Mouse (Mus musculus) hindbrain, postnatal 0 days (tissue): ENCODE measurements around the gene Etnk1. TPM values are rescaled to one million over a fixed set of nuclear protein-coding genes. Genes with fewer than 3 reads are reported as not detected.
A peak's percentile ranks its signal among the peaks of the same experiment; 100 is the strongest.

Source experiments
- ATAC-seq: fragments of 200-750 bp; cut with Nextera tagmentation; 2 replicates; pipeline ENCODE4 v1.8.0; 2017; ENCODE audit warnings: mild to moderate bottlenecking, moderate TSS enrichment, moderate library complexity
- DNase-seq: peaks from one replicate; pipeline ENCODE4 v3.0.0-alpha.2; 2015; ENCODE audit warnings: low spot score
- H3K27ac ChIP-seq: fragments of 300-500 bp; sonication (generic); 2 replicates; pipeline ENCODE4 v1.5.1; 2014; ENCODE audit warnings: mild to moderate bottlenecking
- H3K27me3 ChIP-seq: fragments of 300-500 bp; sonication (generic); 2 replicates; pipeline ENCODE4 v1.6.1; 2014; ENCODE audit warnings: low read length, mixed read lengths; ENCODE audit not compliant: insufficient read depth
- H3K36me3 ChIP-seq: fragments of 300-500 bp; sonication (generic); 2 replicates; pipeline ENCODE4 v1.6.1; 2014; ENCODE audit warnings: low read length, mixed read lengths; ENCODE audit not compliant: insufficient read depth
- H3K4me1 ChIP-seq: fragments of 300-500 bp; sonication (generic); 2 replicates; pipeline ENCODE4 v1.6.1; 2014; ENCODE audit warnings: antibody characterized with exemption, low read length, mixed read lengths; ENCODE audit not compliant: insufficient read depth
- H3K4me2 ChIP-seq: fragments of 300-500 bp; sonication (generic); 2 replicates; pipeline ENCODE4 v1.6.1; 2014; ENCODE audit warnings: low read depth, mild to moderate bottlenecking, low read length, moderate library complexity, mixed read lengths
- H3K4me3 ChIP-seq: fragments of 300-500 bp; sonication (generic); 2 replicates; pipeline ENCODE4 v1.5.1; 2014; ENCODE audit warnings: low read length
- H3K9ac ChIP-seq: fragments of 300-500 bp; sonication (generic); replicated peaks from 2 replicates; pipeline ENCODE4 v1.6.1; 2014; ENCODE audit warnings: mild to moderate bottlenecking, low read length, moderate library complexity, mixed read lengths
- H3K9me3 ChIP-seq: fragments of 300-500 bp; sonication (generic); 2 replicates; pipeline ENCODE4 v1.6.1; 2016; ENCODE audit warnings: low read length, mixed read lengths
- CTCF ChIP-seq: IDR thresholded peaks from 2 replicates; pipeline ENCODE4 v1.5.1; 2016; ENCODE audit warnings: antibody characterized with exemption, control low read depth, low read depth
- WGBS: fragments of 180-500 bp; shearing (Covaris S2); extraction: QIAGEN DNeasy Blood & Tissue Kit; methylation state at CpG from one replicate; pipeline ENCODE4 v1.1.7; 2014; 5-methylcytosine and 5-hydroxymethylcytosine counted together
- polyA plus RNA-seq: library from polyadenylated mRNA; unstranded; fragments of >200 nt; fragmentation: Nextera tagmentation; extraction: Ambion mirVana; gene quantifications from 2 replicates; pipeline ENCODE4 v1.2.1, GENCODE M21; 2015
- total RNA-seq: library from RNA; depleted of rRNA; stranded (reverse); fragments of >200 nt; gene quantifications from 2 replicates; pipeline ENCODE4 v1.2.3, GENCODE M21; 2014

The Etnk1 gene
- total and polyA plus RNA-seq, 2 experiments from 2014 or later, result 33.2 to 111 TPM

GRCm38 (mm10) chr6:143192709-143193108, 25.7 kb downstream of the Etnk1 start:
- ATAC-seq, result no peak
- Histone ChIP-seq H3K9me3 (no peaks in the 10 kb centered on the region), H3K9ac (no peak overlapping the region), H3K4me3 (no peak overlapping the region), H3K27me3 (no peaks in the 10 kb centered on the region), H3K4me1 (no peaks in the 10 kb centered on the region; the same call in 1 of the 2 replicates), H3K27ac (no peak overlapping the region), H3K4me2 (no peak overlapping the region), H3K36me3 (peaks cover 23% of the 10 kb centered on the region)
- 82% methylated on average over 8 of the region's 8 CpGs for WGBS
- DNase-seq, result no peak
- no peak for TF ChIP-seq CTCF

DNA sequence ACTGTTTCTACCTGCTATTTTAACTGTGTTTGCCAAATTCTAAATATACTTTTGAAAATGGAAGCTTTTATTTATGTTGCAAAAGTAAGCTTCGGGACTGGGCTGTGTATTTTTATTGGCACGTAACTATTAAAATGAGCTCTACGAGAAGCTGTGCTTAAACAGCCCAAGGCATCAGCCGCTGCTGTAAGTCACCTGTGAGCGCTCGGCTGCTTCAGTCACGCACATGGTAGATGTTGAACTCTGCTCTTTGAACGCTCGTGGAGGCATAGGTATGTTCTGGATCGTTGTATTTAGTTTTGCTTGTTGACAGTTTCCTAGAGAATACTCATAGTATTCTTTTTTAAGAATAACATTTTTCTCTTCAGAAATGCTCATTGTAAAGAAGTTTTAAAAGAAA, 26.1 kb downstream of the Etnk1 start:
- no peak overlapping the region for H3K9ac ChIP-seq
- H3K4me1 ChIP-seq, result no peaks in the 10 kb centered on the region; the same call in 1 of the 2 replicates
- peaks cover 27% of the 10 kb centered on the region for H3K36me3 ChIP-seq
- H3K4me2 ChIP-seq, result no peak overlapping the region
- H3K27me3 ChIP-seq, result no peaks in the 10 kb centered on the region
- no peak overlapping the region for H3K4me3 ChIP-seq
- no peak for TF ChIP-seq CTCF
- DNase-seq, result no peak
- H3K9me3 ChIP-seq, result no peaks in the 10 kb centered on the region
- WGBS, result 85% methylated on average over 10 of the region's 10 CpGs
- ATAC-seq, result no peak
- H3K27ac ChIP-seq, result no peak overlapping the region

GRCm38 (mm10) chr6:143193641-143194040, 26.6 kb downstream of the Etnk1 start:
- WGBS, result 83% methylated on average over 6 of the region's 6 CpGs
- DNase-seq (no peak), ATAC-seq (no peak)

GRCm38 (mm10) chr6:143197053-143197452, 30.0 kb downstream of the Etnk1 start:
- H3K27ac ChIP-seq, result no peak overlapping the region
- H3K4me2 ChIP-seq, result no peak overlapping the region
- H3K9ac ChIP-seq, result no peak overlapping the region
- ATAC-seq (no peak), DNase-seq (no peak)
- no peaks in the 10 kb centered on the region for H3K27me3 ChIP-seq
- H3K4me3 ChIP-seq, result no peak overlapping the region
- H3K4me1 ChIP-seq, result no peaks in the 10 kb centered on the region
- 87% methylated on average over 13 of the region's 13 CpGs for WGBS
- peaks cover 35% of the 10 kb centered on the region for H3K36me3 ChIP-seq
- H3K9me3 ChIP-seq, result no peaks in the 10 kb centered on the region
- TF ChIP-seq CTCF, result no peak

More at GRCm38 (mm10) chr6:143193641-143194040, 26.6 kb downstream of the Etnk1 start:
- Histone ChIP-seq H3K4me2 (no peak overlapping the region), H3K36me3 (peaks cover 32% of the 10 kb centered on the region), H3K27me3 (no peaks in the 10 kb centered on the region), H3K9me3 (no peaks in the 10 kb centered on the region), H3K27ac (no peak overlapping the region), H3K4me3 (no peak overlapping the region), H3K9ac (no peak overlapping the region), H3K4me1 (no peaks in the 10 kb centered on the region; the same call in 1 of the 2 replicates)
- no peak for TF ChIP-seq CTCF

DNA sequence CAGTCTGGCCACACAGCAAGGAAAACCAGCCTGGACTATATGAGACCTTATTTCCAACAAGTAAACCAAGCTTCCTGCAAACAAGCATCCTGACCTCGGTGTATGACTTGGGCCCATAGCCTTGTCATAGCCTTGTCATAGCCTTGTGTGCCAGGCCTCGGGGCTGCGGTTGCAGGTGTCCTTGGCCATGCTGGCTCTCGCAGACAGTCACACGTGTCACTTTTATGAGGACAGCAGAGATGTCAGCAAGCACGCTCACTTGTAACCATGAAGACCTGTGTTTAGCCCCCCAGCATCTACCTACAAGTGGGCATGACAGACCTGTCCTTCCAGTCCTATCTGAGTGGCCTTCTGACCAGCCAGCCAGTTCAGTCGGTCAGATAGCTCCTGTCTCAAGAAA, 31.4 kb downstream of the Etnk1 start:
- no peak for TF ChIP-seq CTCF
- no peak overlapping the region for H3K27ac ChIP-seq
- H3K27me3 ChIP-seq, result no peaks in the 10 kb centered on the region
- ATAC-seq (no peak), DNase-seq (no peak)
- no peak overlapping the region for H3K4me2 ChIP-seq
- H3K9me3 ChIP-seq, result no peaks in the 10 kb centered on the region
- H3K4me1 ChIP-seq, result no peaks in the 10 kb centered on the region
- H3K9ac ChIP-seq, result no peak overlapping the region
- peaks cover 41% of the 10 kb centered on the region for H3K36me3 ChIP-seq
- WGBS, result 97% methylated on average over 7 of the region's 7 CpGs
- H3K4me3 ChIP-seq, result no peak overlapping the region

- Histone ChIP-seq H3K9ac (no peak overlapping the region), H3K4me2 (no peak overlapping the region), H3K36me3 (peaks cover 19% of the 10 kb centered on the region), H3K4me3 (no peak overlapping the region), H3K27ac (no peak overlapping the region), H3K9me3 (no peaks in the 10 kb centered on the region), H3K4me1 (no peaks in the 10 kb centered on the region), H3K27me3 (no peaks in the 10 kb centered on the region)
- 0 out of 2 replicates have a peak, but pooled peaks have one; percentile 1 for TF ChIP-seq CTCF
- ATAC-seq (no peak), DNase-seq (no peak)
- WGBS, result 91% methylated on average over 15 of the region's 15 CpGs
Observed at GRCm38 (mm10) chr6:143203097-143203496, 36.1 kb downstream of the Etnk1 start.

DNA sequence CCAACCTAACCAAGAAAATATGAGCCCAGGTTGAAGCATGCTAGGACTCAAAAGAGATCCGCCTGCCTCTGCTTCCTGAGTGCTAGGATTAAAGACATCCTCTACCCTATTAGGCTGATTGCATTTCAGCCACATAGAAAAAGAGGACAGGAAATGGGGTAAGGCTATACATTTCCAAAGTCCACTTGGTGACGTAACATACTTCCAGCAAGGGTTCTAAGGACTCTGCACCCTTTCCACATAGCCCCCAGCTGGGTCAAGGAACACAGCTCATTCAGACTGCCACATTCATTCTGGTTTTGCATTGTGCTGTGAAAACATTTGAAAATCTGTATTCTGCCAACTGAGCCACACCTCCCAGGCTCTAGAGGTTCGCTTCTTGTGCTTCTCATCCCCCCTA, 41.9 kb downstream of the Etnk1 start:
- no peak for TF ChIP-seq CTCF

More for the DNA sequence above, 41.9 kb downstream of the Etnk1 start:
- ATAC-seq (no peak), DNase-seq (no peak)
- Histone ChIP-seq H3K4me2 (no peak overlapping the region), H3K4me3 (no peak overlapping the region), H3K27ac (no peak overlapping the region), H3K9ac (no peak overlapping the region), H3K4me1 (no peaks in the 10 kb centered on the region), H3K36me3 (0 out of 2 replicates have a peak, but pooled peaks cover 4% of the 10 kb centered on the region), H3K9me3 (no peaks in the 10 kb centered on the region), H3K27me3 (no peaks in the 10 kb centered on the region)
- WGBS, result 96% methylated on average over 3 of the region's 3 CpGs
